10 mouse cellular contexts compared by ENCODE assay signal in the genomic region with DNA sequence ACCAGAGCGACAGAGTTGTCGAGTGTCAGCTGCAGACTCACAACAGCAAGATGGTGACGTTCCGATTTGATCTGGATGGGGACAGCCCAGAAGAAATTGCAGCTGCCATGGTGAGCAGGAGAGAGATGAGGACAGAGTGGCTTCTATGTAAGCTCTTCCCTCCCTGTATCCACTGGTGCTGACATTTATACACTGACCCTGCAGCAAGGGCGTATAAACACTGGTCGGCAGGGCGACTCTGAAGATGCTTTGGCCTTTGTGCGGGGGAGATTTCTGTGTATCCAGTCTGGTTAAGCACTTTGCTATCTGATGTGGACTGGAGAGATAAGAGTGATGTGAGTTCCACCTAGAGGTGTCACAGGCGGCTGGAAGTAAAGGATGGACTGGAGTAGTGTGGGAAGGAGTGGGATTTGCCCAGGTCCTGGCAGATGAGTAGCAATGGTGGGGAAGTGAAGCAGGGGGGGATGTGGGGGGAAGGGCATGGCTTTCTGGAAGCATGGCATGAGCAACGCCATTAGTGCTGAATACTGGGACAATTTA. TPM values are rescaled to one million over a fixed set of nuclear protein-coding genes. Genes with fewer than 3 reads are reported as not detected.
DNase-seq lines count a peak whose midpoint lies in the region; ATAC-seq lines count a peak whose summit lies in the region.
"Had no signal": no experiment of that assay in that cellular context is flagged by ENCODE, and none has a peak within 500 bp of the region (broad histone marks: within the 10 kb centered on the region; RNA-seq: fewer than 3 reads in every experiment).

No protein-coding gene starts in this region.

- intact Hi-C loops in left cerebral cortex, postnatal 4 days (cut with DNase I): no loop called here
- intact Hi-C loops in gastrocnemius, postnatal 36 days (cut with DNase I): no loop called here

- no peak for DNase-seq in heart, postnatal 4 days
- peak; percentile 44 for DNase-seq in MN1 (ENCODE audit: low spot score)
- DNase-seq in midbrain, embryonic 11.5 days (ENCODE audit: low spot score, missing footprints): peak; percentile 93
- no peak for DNase-seq in left cerebral cortex, adult 9 months (ENCODE audit: low spot score in 2 of 2)
- DNase-seq in left cerebral cortex, postnatal 4 days: no peak
- no peak for DNase-seq in gastrocnemius, postnatal 36 days

- H3K4me3 ChIP-seq in heart, embryonic 14.5 days (ENCODE audit: control insufficient read depth in 1 of 2, insufficient read depth in 1 of 2, low read depth in 1 of 2, low read length in 2 of 2): no peak overlapping the region
- H3K4me3 ChIP-seq in hindbrain, embryonic 13.5 days: no peak overlapping the region
- no peak overlapping the region for H3K4me3 ChIP-seq in midbrain, embryonic 11.5 days (ENCODE audit: low read depth, low read length)
- H3K4me3 ChIP-seq: limb, embryonic 15.5 days had no signal

- H3K36me3 ChIP-seq in heart, embryonic 14.5 days (ENCODE audit: control insufficient read depth, insufficient read depth, low read length): 0 out of 2 replicates have a peak, but pooled peaks cover 4% of the 10 kb centered on the region
- H3K36me3 ChIP-seq in hindbrain, embryonic 13.5 days: no peaks in the 10 kb centered on the region
- no peaks in the 10 kb centered on the region for H3K36me3 ChIP-seq in midbrain, embryonic 11.5 days (ENCODE audit: control insufficient read depth, insufficient read depth, low read length)
- H3K36me3 ChIP-seq: limb, embryonic 15.5 days had no signal

- ATAC-seq in heart, embryonic 14.5 days (ENCODE audit: insufficient number of reproducible peaks, insufficient read depth, low FRiP score, low read depth): no peak
- ATAC-seq in hindbrain, embryonic 13.5 days (ENCODE audit: low FRiP score): no peak
- ATAC-seq in midbrain, embryonic 11.5 days (ENCODE audit: low FRiP score): no peak

- no peaks in the 10 kb centered on the region for H3K9me3 ChIP-seq in heart, embryonic 14.5 days (ENCODE audit: control insufficient read depth, low read length)
- no peaks in the 10 kb centered on the region for H3K9me3 ChIP-seq in hindbrain, embryonic 13.5 days
- no peaks in the 10 kb centered on the region for H3K9me3 ChIP-seq in midbrain, embryonic 11.5 days (ENCODE audit: control insufficient read depth, low read length)
- H3K9me3 ChIP-seq: limb, embryonic 15.5 days had no signal

- H3K27me3 ChIP-seq in heart, embryonic 14.5 days (ENCODE audit: control insufficient read depth, insufficient read depth, low read length): peaks cover 17% of the 10 kb centered on the region
- peaks cover 36% of the 10 kb centered on the region for H3K27me3 ChIP-seq in hindbrain, embryonic 13.5 days
- peaks cover 8% of the 10 kb centered on the region for H3K27me3 ChIP-seq in midbrain, embryonic 11.5 days (ENCODE audit: control insufficient read depth, insufficient read depth, low read length)

- H3K9ac ChIP-seq in heart, embryonic 14.5 days (ENCODE audit: low read length): no peak overlapping the region
- H3K9ac ChIP-seq in hindbrain, embryonic 13.5 days: peak overlapping the region; percentile 39; the same call in 1 of the 2 replicates
- no peak overlapping the region for H3K9ac ChIP-seq in midbrain, embryonic 11.5 days (ENCODE audit: low read length)
- H3K9ac ChIP-seq: limb, embryonic 15.5 days had no signal

- H3K27ac ChIP-seq in heart, embryonic 14.5 days (replicated peaks in 1 of 2; ENCODE audit: control insufficient read depth in 1 of 2, insufficient read depth in 1 of 2, low read depth in 2 of 2, low read length in 2 of 2): no peak overlapping the region
- H3K27ac ChIP-seq in hindbrain, embryonic 13.5 days: peak overlapping the region; percentile 76
- no peak overlapping the region for H3K27ac ChIP-seq in midbrain, embryonic 11.5 days (ENCODE audit: low read depth, low read length)
- H3K27ac ChIP-seq: limb, embryonic 15.5 days had no signal

- WGBS in heart, embryonic 14.5 days: 17% methylated on average over 10 of the region's 10 CpGs
- 34% methylated on average over 10 of the region's 10 CpGs for WGBS in hindbrain, embryonic 13.5 days
- 39% methylated on average over 10 of the region's 10 CpGs for WGBS in midbrain, embryonic 11.5 days

- peaks cover 8 to 15% of the 10 kb centered on the region in 2 experiments; a peak in 3 of 4 replicates for H3K4me1 ChIP-seq in heart, embryonic 14.5 days (ENCODE audit: control insufficient read depth in 2 of 2, insufficient read depth in 2 of 2, low read length in 2 of 2)
- H3K4me1 ChIP-seq in hindbrain, embryonic 13.5 days (replicated peaks): peaks cover 16% of the 10 kb centered on the region
- peaks cover 7% of the 10 kb centered on the region for H3K4me1 ChIP-seq in midbrain, embryonic 11.5 days (ENCODE audit: control insufficient read depth, insufficient read depth, low read length)

- 0 out of 2 replicates have a peak overlapping the region, but pooled peaks have one; percentile 6 for H3K4me2 ChIP-seq in heart, embryonic 14.5 days (ENCODE audit: low read length)
- peak overlapping the region; percentile 23; the same call in 1 of the 2 replicates for H3K4me2 ChIP-seq in hindbrain, embryonic 13.5 days
- no peak overlapping the region for H3K4me2 ChIP-seq in midbrain, embryonic 11.5 days
- H3K4me2 ChIP-seq: limb, embryonic 15.5 days had no signal

RNA-seq across cellular contexts. Expression of a gene that starts 9.2 kb away (rescaled TPM):
- 0.51 and 1.1 TPM in 2 replicates for polyA plus RNA-seq in heart, embryonic 14.5 days (2014; fragmentation: Nextera tagmentation; extraction: Ambion mirVana)
- under 1 TPM; 0.41 to 0.47 TPM for total RNA-seq in heart, postnatal 4 days (2021)
- polyA plus RNA-seq in hindbrain, embryonic 13.5 days (2015; fragmentation: Nextera tagmentation; extraction: Ambion mirVana): 1.3 TPM in 2 replicates
- polyA plus RNA-seq in midbrain, embryonic 11.5 days (2014; fragmentation: Nextera tagmentation; extraction: Ambion mirVana): 1.4 and 1.7 TPM in 2 replicates
- under 1 TPM; 0.30 to 0.68 TPM for total RNA-seq in left cerebral cortex, postnatal 4 days (2021)
- under 1 TPM; 0.10 to 0.15 TPM for total RNA-seq in gastrocnemius, postnatal 36 days (2021)

RNA-seq across cellular contexts. Expression of a gene that starts 9.3 kb away (rescaled TPM):
- 188 and 203 TPM in 2 replicates for polyA plus RNA-seq in heart, embryonic 14.5 days (2014; fragmentation: Nextera tagmentation; extraction: Ambion mirVana)
- 10 to 100 TPM; 86.3 to 90.1 TPM for total RNA-seq in heart, postnatal 4 days (2021)
- 216 and 226 TPM in 2 replicates for polyA plus RNA-seq in hindbrain, embryonic 13.5 days (2015; fragmentation: Nextera tagmentation; extraction: Ambion mirVana)
- 213 and 220 TPM in 2 replicates for polyA plus RNA-seq in midbrain, embryonic 11.5 days (2014; fragmentation: Nextera tagmentation; extraction: Ambion mirVana)
- total RNA-seq in left cerebral cortex, postnatal 4 days (2021): 10 to 100 TPM; 80.2 to 87.2 TPM
- 10 to 100 TPM; 64.3 to 71.4 TPM for total RNA-seq in gastrocnemius, postnatal 36 days (2021)

RNA-seq across cellular contexts. Expression of a gene that starts 9.3 kb away (rescaled TPM):
- 5.8 and 9.5 TPM in 2 replicates for polyA plus RNA-seq in heart, embryonic 14.5 days (2014; fragmentation: Nextera tagmentation; extraction: Ambion mirVana)
- total RNA-seq in heart, postnatal 4 days (2021): 1 to 10 TPM; 4.5 to 7.2 TPM
- 7.0 and 7.7 TPM in 2 replicates for polyA plus RNA-seq in hindbrain, embryonic 13.5 days (2015; fragmentation: Nextera tagmentation; extraction: Ambion mirVana)
- 4.8 and 5.2 TPM in 2 replicates for polyA plus RNA-seq in midbrain, embryonic 11.5 days (2014; fragmentation: Nextera tagmentation; extraction: Ambion mirVana)
- 1 to 10 TPM; 5.4 to 6.2 TPM for total RNA-seq in left cerebral cortex, postnatal 4 days (2021)
- total RNA-seq in gastrocnemius, postnatal 36 days (2021): under 1 TPM; 0.10 to 0.15 TPM

RNA-seq across cellular contexts. Expression of a gene that starts 16.1 kb away (rescaled TPM):
- 111 and 123 TPM in 2 replicates for polyA plus RNA-seq in heart, embryonic 14.5 days (2014; fragmentation: Nextera tagmentation; extraction: Ambion mirVana)
- total RNA-seq in heart, postnatal 4 days (2021): 10 to 100 TPM; 87.6 to 88.7 TPM
- 110 and 115 TPM in 2 replicates for polyA plus RNA-seq in hindbrain, embryonic 13.5 days (2015; fragmentation: Nextera tagmentation; extraction: Ambion mirVana)
- polyA plus RNA-seq in midbrain, embryonic 11.5 days (2014; fragmentation: Nextera tagmentation; extraction: Ambion mirVana): 122 and 130 TPM in 2 replicates
- 10 to 100 TPM; 76.2 to 77.1 TPM for total RNA-seq in left cerebral cortex, postnatal 4 days (2021)
- 10 to 100 TPM; 36.2 to 39.4 TPM for total RNA-seq in gastrocnemius, postnatal 36 days (2021)

RNA-seq across cellular contexts. Expression of a gene that starts 23.8 kb away (rescaled TPM):
- polyA plus RNA-seq in heart, embryonic 14.5 days (2014; fragmentation: Nextera tagmentation; extraction: Ambion mirVana): 272 and 281 TPM in 2 replicates
- total RNA-seq in heart, postnatal 4 days (2021): 100 to 1,000 TPM; 122 to 134 TPM
- polyA plus RNA-seq in hindbrain, embryonic 13.5 days (2015; fragmentation: Nextera tagmentation; extraction: Ambion mirVana): 84.8 and 94.9 TPM in 2 replicates
- polyA plus RNA-seq in midbrain, embryonic 11.5 days (2014; fragmentation: Nextera tagmentation; extraction: Ambion mirVana): 65.6 and 73.4 TPM in 2 replicates
- 10 to 100 TPM; 56.2 to 64.0 TPM for total RNA-seq in left cerebral cortex, postnatal 4 days (2021)
- total RNA-seq in gastrocnemius, postnatal 36 days (2021): 10 to 100 TPM; 35.3 to 38.3 TPM
- total RNA-seq: neutrophil, adult 5-6 weeks had no signal

Comparison
In these comparisons a context has a peak if more than half of its experiments do, and no peak if none do; other contexts are left out.
1. DNase-seq: peak in MN1 (single experiment) and midbrain, embryonic 11.5 days (single experiment); none in heart, postnatal 4 days (single experiment), left cerebral cortex, adult 9 months (0 of 2), left cerebral cortex, postnatal 4 days (single experiment) and gastrocnemius, postnatal 36 days (0 of 2).
2. RNA of a gene that starts 9.3 kb away (total RNA-seq): 4.5 to 7.2 TPM in heart, postnatal 4 days and 5.4 to 6.2 TPM in left cerebral cortex, postnatal 4 days; 0.10 to 0.15 TPM in gastrocnemius, postnatal 36 days; every median in the first group is over 4 times any median in the second.